Mouse (Mus musculus) central nervous system, embryonic 14 days (tissue): ENCODE results near the gene Gpr158. TPM values are rescaled to one million over a fixed set of nuclear protein-coding genes. Genes with fewer than 3 reads are reported as not detected.

Source experiments
- polyA plus RNA-seq: library from polyadenylated mRNA; depleted of rRNA; stranded (reverse); fragments of >200 nt; gene quantifications from 2 replicates; pipeline ENCODE4 v1.2.3, GENCODE M21; 2012; rRNA removed

Gene Gpr158
- 2.0 and 2.4 TPM in 2 replicates for polyA plus RNA-seq

DNA sequence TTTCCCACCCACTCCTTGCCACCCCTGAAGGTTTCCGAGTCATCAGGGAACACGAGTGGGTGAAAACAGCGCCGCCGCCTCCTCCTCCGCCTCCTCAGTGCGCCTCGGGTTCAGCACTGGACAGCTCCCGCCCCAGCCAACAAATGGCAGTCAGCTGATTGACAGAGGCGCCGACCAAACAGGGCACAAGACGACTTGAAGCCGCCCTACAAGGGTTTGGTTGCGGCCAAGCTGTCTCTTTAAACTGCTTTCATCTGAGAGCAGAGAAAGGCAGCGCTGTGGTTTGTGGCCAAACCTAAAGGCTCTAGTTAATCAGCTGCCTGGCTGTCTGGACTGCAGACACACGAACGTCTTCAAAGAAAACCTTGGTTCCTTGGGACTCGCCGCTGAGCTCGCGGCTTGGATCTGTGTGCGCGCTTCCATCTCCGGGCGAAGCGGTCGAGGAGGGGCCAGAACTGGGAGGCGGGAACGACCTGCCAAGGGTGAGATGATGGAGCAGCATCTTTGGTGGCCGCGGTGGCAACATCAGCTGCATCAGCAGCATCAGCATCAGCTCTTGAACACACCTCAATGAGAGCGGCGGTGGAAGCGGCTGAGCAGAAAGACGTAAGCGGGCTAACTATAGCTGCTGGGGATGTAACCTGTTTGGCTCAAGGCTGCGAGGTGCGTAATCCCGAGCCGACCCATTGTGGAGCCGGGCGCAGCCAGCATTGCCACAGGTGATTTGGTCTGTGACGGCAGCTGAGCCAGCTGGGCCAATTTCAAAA, at the start of gene Gpr158:
Gpr158 (plus strand) TSS at position 198 of the 767 bp plus-strand sequence.

Other genes starting within 250 kb of the Gpr158 start
- gene Enkur, start 162.2 kb upstream of the Gpr158 start, polyA plus RNA-seq: 3.9 and 4.0 TPM in 2 replicates
- gene Thnsl1, start 161.8 kb upstream of the Gpr158 start, polyA plus RNA-seq: 12.3 and 15.2 TPM in 2 replicates